28 mouse cellular contexts compared by ENCODE assay signal in the genomic region with DNA sequence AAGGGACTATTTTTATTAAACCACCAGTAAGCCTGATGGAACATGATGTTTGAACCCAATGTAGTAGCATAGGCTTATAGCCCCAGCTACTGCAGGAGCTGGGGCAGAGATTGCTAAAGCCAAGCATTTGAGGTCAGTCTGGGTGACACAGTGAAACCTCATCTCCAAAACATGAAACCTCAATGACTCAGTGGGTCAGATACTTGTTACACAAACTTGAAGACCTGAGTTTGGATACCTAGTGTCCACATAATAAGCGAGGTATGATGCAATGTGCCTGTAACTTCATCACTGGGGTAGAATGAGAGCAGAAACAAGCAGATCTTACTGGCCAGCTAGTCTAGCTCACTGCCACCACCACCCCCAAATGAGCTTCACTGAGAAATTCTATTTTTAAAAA.
DNase-seq lines count a peak whose midpoint lies in the region; ATAC-seq and TF ChIP-seq lines count a peak whose summit lies in the region.
"Had no signal": no experiment of that assay in that cellular context is flagged by ENCODE, and none has a peak within 500 bp of the region (broad histone marks: within the 10 kb centered on the region; RNA-seq: fewer than 3 reads in every experiment).

No protein-coding gene starts in this region.

- H3K27ac ChIP-seq in stomach, postnatal 0 days (replicated peaks) = no peak overlapping the region
- H3K27ac ChIP-seq: forebrain, embryonic 12.5 days; forebrain, embryonic 15.5 days; heart, embryonic 15.5 days; hindbrain, embryonic 10.5 days; hindbrain, embryonic 13.5 days; hindbrain, postnatal 0 days had no signal

- TF ChIP-seq EP300 in stomach, postnatal 0 days (optimal IDR thresholded peaks at IDR 0.05) = no peak

- DNase-seq in 416B (ENCODE audit: low read depth) = peak; percentile 72
- no peak for DNase-seq in urinary bladder, adult 2 months (ENCODE audit: low spot score)
- DNase-seq in right cerebral cortex, postnatal 4 days = no peak
- DNase-seq in stomach, postnatal 0 days (ENCODE audit: low spot score) = no peak
- no peak for DNase-seq in adrenal gland, adult 18-20 months (ENCODE audit: low spot score in 2 of 2)
- DNase-seq: adrenal gland, adult 2 months; adrenal gland, postnatal 14 days; cerebellum, adult 11 months; cerebellum, adult 2 months; cerebellum, adult 9-11 months; cerebellum, postnatal 25 days; gastrocnemius, postnatal 25 days; heart, postnatal 10 days; heart, postnatal 36 days; kidney, adult 18-20 months had no signal

- TF ChIP-seq CTCF in stomach, postnatal 0 days (IDR thresholded peaks at IDR 0.05; ENCODE audit: low read depth) = no peak

- 92% methylated on average over 1 of the region's 1 CpGs for WGBS in stomach, postnatal 0 days

- no peaks in the 10 kb centered on the region for H3K9me3 ChIP-seq in stomach, postnatal 0 days (ENCODE audit: control insufficient read depth, low read length)
- H3K9me3 ChIP-seq: forebrain, embryonic 12.5 days; forebrain, embryonic 15.5 days; heart, embryonic 15.5 days; hindbrain, embryonic 10.5 days; hindbrain, embryonic 13.5 days had no signal

- H3K36me3 ChIP-seq in stomach, postnatal 0 days (ENCODE audit: control insufficient read depth, insufficient read depth, low read length) = no peaks in the 10 kb centered on the region
- H3K36me3 ChIP-seq: forebrain, embryonic 12.5 days; forebrain, embryonic 15.5 days; heart, embryonic 15.5 days; hindbrain, embryonic 10.5 days; hindbrain, embryonic 13.5 days had no signal

- H3K27me3 ChIP-seq in stomach, postnatal 0 days (ENCODE audit: control insufficient read depth, insufficient read depth, low read length) = no peaks in the 10 kb centered on the region
- H3K27me3 ChIP-seq: forebrain, embryonic 12.5 days; forebrain, embryonic 15.5 days; heart, embryonic 15.5 days; hindbrain, embryonic 13.5 days; Patski had no signal

- no peak overlapping the region for H3K4me3 ChIP-seq in stomach, postnatal 0 days (ENCODE audit: low read depth, low read length)
- H3K4me3 ChIP-seq: forebrain, embryonic 12.5 days; forebrain, embryonic 15.5 days; heart, embryonic 15.5 days; hindbrain, embryonic 10.5 days; hindbrain, embryonic 13.5 days had no signal

- no peak overlapping the region for H3K9ac ChIP-seq in stomach, postnatal 0 days (ENCODE audit: low read length)
- H3K9ac ChIP-seq: forebrain, embryonic 12.5 days; forebrain, embryonic 15.5 days; heart, embryonic 15.5 days; hindbrain, embryonic 13.5 days had no signal

- H3K4me1 ChIP-seq in stomach, postnatal 0 days (replicated peaks; ENCODE audit: control insufficient read depth, insufficient read depth) = no peaks in the 10 kb centered on the region
- H3K4me1 ChIP-seq: forebrain, embryonic 12.5 days; forebrain, embryonic 15.5 days; heart, embryonic 15.5 days; hindbrain, embryonic 10.5 days; hindbrain, embryonic 13.5 days had no signal

- peak; percentile 47; the same call in 1 of the 2 replicates for ATAC-seq in common myeloid progenitor, adult 5-6 weeks (replicated peaks; ENCODE audit: low read depth, poor library complexity, severe bottlenecking)
- peak; percentile 56 for ATAC-seq in megakaryocyte, adult 5-6 weeks (ENCODE audit: poor library complexity, severe bottlenecking)
- ATAC-seq in stomach, postnatal 0 days (ENCODE audit: low FRiP score, low TSS enrichment) = no peak
- ATAC-seq: CD4-positive, CD25-positive, alpha-beta regulatory T cell, adult 4 months; forebrain, embryonic 15.5 days; hindbrain, postnatal 0 days; inflammation-experienced regulatory T-cells, adult 6 months; intestine, embryonic 16.5 days; Patski had no signal

- no peak overlapping the region for H3K4me2 ChIP-seq in stomach, postnatal 0 days (replicated peaks; ENCODE audit: low read depth)
- H3K4me2 ChIP-seq: forebrain, embryonic 12.5 days; forebrain, embryonic 15.5 days; heart, embryonic 11.5 days; heart, embryonic 15.5 days; hindbrain, embryonic 13.5 days had no signal
